Mouse (Mus musculus) CH12.LX (cell line): ENCODE data around the gene Il5.
A peak's percentile ranks its signal among the peaks of the same experiment; 100 is the strongest.

Experiments used
- JUND ChIP-seq: conservative IDR thresholded peaks from 2 replicates; pipeline ENCODE4 v1.6.1; 2011; ENCODE audit warnings: low read depth, low read length, improper control_type of control experiment
- POLR2A ChIP-seq: IDR thresholded peaks from 2 replicates; pipeline ENCODE4 v1.6.1; 2011; ENCODE audit warnings: low read depth, mild to moderate bottlenecking, improper control_type of control experiment, low read length

DNA sequence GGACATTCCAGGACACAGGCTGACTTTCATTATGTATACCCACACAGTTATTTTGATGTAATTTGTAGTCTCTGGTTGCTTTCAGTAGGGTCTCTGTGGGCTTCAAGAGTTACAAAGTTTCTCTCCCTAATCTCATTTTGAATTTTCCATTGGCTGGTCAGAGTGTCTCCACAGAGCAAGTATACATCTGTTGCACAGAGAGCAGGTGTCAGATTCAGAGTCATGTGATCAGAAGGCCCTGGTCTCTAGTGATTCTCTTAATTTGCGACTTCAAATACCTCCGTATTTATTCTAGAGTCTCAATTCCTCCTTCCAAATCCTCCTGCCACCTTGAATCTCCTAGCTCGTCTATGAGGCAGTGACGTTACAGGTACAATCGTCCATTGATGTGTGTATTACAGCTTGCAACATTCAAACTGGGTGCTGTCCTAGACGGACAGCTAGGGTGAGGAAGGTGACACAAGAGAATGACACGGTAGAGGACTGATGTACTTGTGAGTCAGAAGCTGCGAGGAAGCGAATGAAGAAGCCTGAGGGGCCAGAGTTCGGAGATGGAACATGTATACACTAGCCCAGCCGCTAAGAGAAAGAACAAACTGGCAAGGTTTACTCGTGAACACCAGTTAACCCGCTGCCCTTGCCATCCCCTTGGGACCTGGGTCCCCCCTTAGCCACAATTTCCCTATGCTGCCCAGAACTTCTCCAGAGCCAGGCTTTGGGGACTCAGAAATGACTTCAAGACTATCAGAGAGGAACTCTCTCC, 48.0 kb downstream of the Il5 start:
- TF ChIP-seq POLR2A, result peak; percentile 38; the same call in 1 of the 2 replicates
- TF ChIP-seq JUND, result 0 out of 2 replicates have a peak, but pooled peaks have one; percentile 24
